30 mouse cellular contexts compared by ENCODE assay signal in the genomic region with DNA sequence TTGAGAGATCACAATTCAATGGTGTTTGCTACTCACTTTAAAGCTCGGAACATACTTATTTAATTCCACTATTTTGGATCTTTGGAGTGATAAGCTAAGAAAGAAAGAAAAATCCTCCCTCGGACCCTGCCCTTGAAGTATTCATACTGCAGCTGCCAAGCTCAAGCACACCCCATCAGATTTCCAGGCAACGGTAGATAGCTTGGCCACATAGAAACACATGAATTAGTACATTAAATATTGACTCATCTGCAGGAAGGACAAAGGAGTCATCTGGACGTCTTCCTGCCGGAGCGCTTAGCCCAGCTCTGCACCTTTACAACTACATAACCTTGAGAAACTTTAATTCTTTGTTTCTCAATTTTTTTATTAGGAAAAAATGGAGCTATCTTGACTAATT.
"Had no signal": no experiment of that assay in that cellular context is flagged by ENCODE, and none has a peak within 500 bp of the region (broad histone marks: within the 10 kb centered on the region; RNA-seq: fewer than 3 reads in every experiment).

No protein-coding gene starts in this region.

- DNase-seq: left cerebral cortex, postnatal 4 days; liver; liver, embryonic 13.5 days; liver, postnatal 0 days; lung, adult 18-20 months; lung, adult 2 months; lung, embryonic 14.5 days; lung, postnatal 10 days; lung, postnatal 14 days; lung, postnatal 36 days; lung, postnatal 4 days; midbrain, embryonic 14.5 days had no signal

- H3K27ac ChIP-seq: left cerebral cortex, adult 2 months; limb, embryonic 10.5 days; limb, embryonic 12.5 days; limb, embryonic 13.5 days; limb, embryonic 15.5 days; liver, embryonic 12.5 days; liver, embryonic 13.5 days; liver, embryonic 14.5 days; liver, embryonic 15.5 days; lung, embryonic 15.5 days; macrophage; midbrain, embryonic 12.5 days; midbrain, embryonic 13.5 days; midbrain, embryonic 15.5 days had no signal

- H3K27me3 ChIP-seq: limb, embryonic 12.5 days; limb, embryonic 13.5 days; limb, embryonic 15.5 days; liver, embryonic 12.5 days; liver, embryonic 13.5 days; liver, embryonic 15.5 days; lung, embryonic 15.5 days; midbrain, embryonic 12.5 days; midbrain, embryonic 13.5 days; midbrain, embryonic 15.5 days had no signal

- H3K4me1 ChIP-seq: limb, embryonic 10.5 days; limb, embryonic 12.5 days; limb, embryonic 13.5 days; limb, embryonic 15.5 days; liver, embryonic 12.5 days; liver, embryonic 13.5 days; liver, embryonic 15.5 days; lung, embryonic 15.5 days; midbrain, embryonic 12.5 days; midbrain, embryonic 15.5 days had no signal

- H3K9me3 ChIP-seq: limb, embryonic 10.5 days; limb, embryonic 12.5 days; limb, embryonic 13.5 days; limb, embryonic 15.5 days; liver, embryonic 12.5 days; liver, embryonic 13.5 days; liver, embryonic 15.5 days; lung, embryonic 15.5 days; megakaryocyte, embryonic 14.5 days; midbrain, embryonic 12.5 days; midbrain, embryonic 13.5 days; midbrain, embryonic 15.5 days had no signal

- H3K4me2 ChIP-seq: limb, embryonic 12.5 days; limb, embryonic 13.5 days; limb, embryonic 15.5 days; liver, embryonic 11.5 days; liver, embryonic 12.5 days; liver, embryonic 13.5 days; liver, embryonic 15.5 days; lung, embryonic 14.5 days; lung, embryonic 15.5 days; midbrain, embryonic 12.5 days; midbrain, embryonic 13.5 days; midbrain, embryonic 15.5 days had no signal

- H3K4me3 ChIP-seq: left cerebral cortex, adult 2 months; limb, embryonic 10.5 days; limb, embryonic 12.5 days; limb, embryonic 13.5 days; limb, embryonic 15.5 days; liver, embryonic 12.5 days; liver, embryonic 13.5 days; liver, embryonic 15.5 days; lung, embryonic 15.5 days; megakaryocyte, embryonic 14.5 days; midbrain, embryonic 12.5 days; midbrain, embryonic 13.5 days; midbrain, embryonic 15.5 days; myocyte had no signal

- H3K36me3 ChIP-seq: limb, embryonic 10.5 days; limb, embryonic 12.5 days; limb, embryonic 13.5 days; limb, embryonic 15.5 days; liver, embryonic 12.5 days; liver, embryonic 13.5 days; liver, embryonic 15.5 days; lung, embryonic 15.5 days; midbrain, embryonic 12.5 days; midbrain, embryonic 13.5 days; midbrain, embryonic 15.5 days had no signal

- H3K9ac ChIP-seq: limb, embryonic 12.5 days; limb, embryonic 13.5 days; limb, embryonic 15.5 days; liver, embryonic 12.5 days; liver, embryonic 13.5 days; liver, embryonic 14.5 days; liver, embryonic 15.5 days; liver, postnatal 0 days; lung, embryonic 14.5 days; lung, embryonic 15.5 days; midbrain, embryonic 12.5 days; midbrain, embryonic 13.5 days; midbrain, embryonic 15.5 days had no signal

- ATAC-seq: liver, embryonic 12.5 days; liver, postnatal 0 days; lung, postnatal 0 days; midbrain, embryonic 13.5 days; midbrain, embryonic 15.5 days; midbrain, embryonic 16.5 days had no signal
